Mouse (Mus musculus) olfactory bulb, adult 2 months (tissue): ENCODE results near the gene Faah.

Experiments used
- CTCF ChIP-seq: fragments of 200-500 bp; IDR thresholded peaks from 2 replicates; pipeline ENCODE4 v1.5.1; 2012; ENCODE audit warnings: low read depth, mild to moderate bottlenecking, low read length, moderate library complexity; ENCODE audit not compliant: insufficient read depth
- POLR2A ChIP-seq: fragments of 200-500 bp; IDR thresholded peaks from 2 replicates; pipeline ENCODE4 v1.6.1; 2012; ENCODE audit warnings: mild to moderate bottlenecking, low read depth, low read length, moderate library complexity; ENCODE audit not compliant: insufficient read depth

DNA sequence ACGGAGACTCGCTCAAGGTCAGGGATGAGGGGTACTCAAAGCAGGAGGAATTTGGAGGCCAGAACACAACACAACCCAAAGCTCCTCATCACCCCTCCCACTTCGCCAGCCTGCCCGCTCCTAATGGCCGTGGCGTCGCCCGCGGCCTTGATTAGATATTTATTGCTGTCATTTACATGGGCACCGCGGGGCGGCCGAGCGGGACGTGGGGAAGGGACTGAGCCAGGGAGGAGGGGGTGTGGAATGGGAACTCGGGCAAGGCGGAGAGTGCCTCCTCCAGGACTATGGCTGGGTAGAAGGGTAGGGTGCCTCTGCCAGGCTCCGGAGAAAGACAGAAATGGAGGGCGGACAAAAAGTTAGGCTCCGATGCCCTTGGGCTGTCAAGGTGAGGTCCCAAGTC is 81.1 kb downstream of the Faah start:
- TF ChIP-seq CTCF (no peak), POLR2A (no peak)
